18 mouse cellular contexts compared by ENCODE assay signal in genomic region chr7:97350891-97351290, GRCm38 (mm10).
"Had no signal": no experiment of that assay in that cellular context is flagged by ENCODE, and none has a peak within 500 bp of the region (broad histone marks: within the 10 kb centered on the region; RNA-seq: fewer than 3 reads in every experiment).

No protein-coding gene starts in this region.

- H3K4me1 ChIP-seq: limb, embryonic 15.5 days had no signal

- H3K9me3 ChIP-seq: limb, embryonic 12.5 days; limb, embryonic 15.5 days; liver, embryonic 13.5 days; midbrain, embryonic 13.5 days; neural tube, embryonic 13.5 days; stomach, embryonic 15.5 days had no signal

- H3K9ac ChIP-seq: limb, embryonic 12.5 days; limb, embryonic 15.5 days; liver, embryonic 13.5 days; midbrain, embryonic 13.5 days; neural tube, embryonic 13.5 days; stomach, embryonic 15.5 days had no signal

- H3K4me2 ChIP-seq: limb, embryonic 12.5 days; limb, embryonic 15.5 days; liver, embryonic 13.5 days; midbrain, embryonic 13.5 days; neural tube, embryonic 13.5 days; stomach, embryonic 15.5 days had no signal

- H3K4me3 ChIP-seq: limb, embryonic 12.5 days; limb, embryonic 15.5 days; liver, embryonic 13.5 days; midbrain, embryonic 13.5 days; myocyte; neural tube, embryonic 13.5 days; stomach, embryonic 15.5 days had no signal

- DNase-seq: kidney, adult 2 months; left cerebral cortex, postnatal 4 days; liver, embryonic 13.5 days; lung, adult 2 months; lung, postnatal 14 days; lung, postnatal 4 days; retina, postnatal 1 day; right cerebral cortex, postnatal 25 days; spleen, adult 18-20 months; thymus, postnatal 25 days had no signal

- ATAC-seq: midbrain, embryonic 13.5 days; midbrain, embryonic 16.5 days had no signal

- H3K27me3 ChIP-seq: limb, embryonic 12.5 days; limb, embryonic 15.5 days; liver, embryonic 13.5 days; midbrain, embryonic 13.5 days; neural tube, embryonic 13.5 days; stomach, embryonic 15.5 days had no signal

- H3K27ac ChIP-seq: kidney, postnatal 0 days; limb, embryonic 12.5 days; limb, embryonic 15.5 days; liver, embryonic 13.5 days; midbrain, embryonic 13.5 days; neural tube, embryonic 13.5 days; stomach, embryonic 15.5 days had no signal

- H3K36me3 ChIP-seq: liver, embryonic 13.5 days; stomach, embryonic 15.5 days had no signal
